Mouse (Mus musculus) erythroblast, embryonic 14.5 days (primary cell): ENCODE results near the gene Men1.

Source experiments
- GATA1 ChIP-seq: IDR thresholded peaks from 2 replicates; pipeline ENCODE4 v1.6.1; 2012; ENCODE audit warnings: low read length, inconsistent platforms, mixed read lengths
- TAL1 ChIP-seq: IDR thresholded peaks from 3 replicates; pipeline ENCODE4 v1.6.1; 2012; ENCODE audit warnings: low read length, inconsistent platforms, mixed read lengths

DNA sequence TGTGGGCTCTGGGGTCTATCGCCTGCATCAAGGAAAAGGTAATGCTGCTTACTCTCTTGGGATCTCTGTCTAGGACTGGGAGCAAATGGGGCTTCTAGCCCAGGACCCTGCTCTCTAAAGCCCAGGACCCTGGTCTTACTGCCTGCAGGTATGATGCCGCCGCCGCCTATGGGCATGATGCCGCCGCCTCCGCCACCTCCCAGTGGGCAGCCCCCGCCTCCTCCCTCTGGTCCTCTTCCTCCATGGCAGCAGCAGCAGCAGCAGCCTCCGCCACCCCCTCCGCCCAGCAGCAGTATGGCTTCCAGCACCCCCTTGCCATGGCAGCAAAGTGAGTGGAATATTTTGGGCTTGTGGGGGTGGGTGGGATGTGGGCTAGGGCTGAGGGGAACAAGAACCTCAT is 39.8 kb downstream of the Men1 start:
- TF ChIP-seq GATA1: no peak
- TF ChIP-seq TAL1: no peak
